Mouse (Mus musculus): ENCODE data around the gene Ccdc85b. TPM values are rescaled to one million over a fixed set of nuclear protein-coding genes. Genes with fewer than 3 reads are reported as not detected.
A peak's percentile ranks its signal among the peaks of the same experiment; 100 is the strongest.

Gene Ccdc85b
- polyA plus RNA-seq, 1 experiment from 2014 or later: 7.5 TPM

DNA sequence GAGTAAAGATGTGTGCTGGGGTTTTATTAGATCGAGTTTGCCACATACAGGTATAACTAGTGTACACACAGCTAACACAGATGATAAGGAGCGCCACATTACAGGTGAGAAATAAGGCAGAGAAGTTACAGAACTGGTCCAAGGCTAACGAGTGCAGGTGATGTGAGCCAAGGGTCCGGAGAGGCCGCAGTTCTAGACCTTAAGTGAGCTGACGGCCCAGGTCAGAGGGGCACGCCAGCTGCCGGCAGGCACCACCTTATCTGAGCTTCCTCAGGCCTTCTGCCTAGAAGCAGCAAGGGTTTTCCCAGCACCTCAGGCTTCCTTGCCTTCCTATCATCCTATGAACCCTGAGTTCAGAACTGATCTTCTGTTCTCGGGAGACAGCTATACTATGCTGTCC, 38.1 kb downstream of the Ccdc85b start:
- peaks cover 7% of the 10 kb centered on the region for H3K4me1 ChIP-seq (ENCODE audit: control insufficient read depth, insufficient read depth, low read length)
- no peak overlapping the region for H3K4me2 ChIP-seq (ENCODE audit: low read depth, low read length)
- H3K27ac ChIP-seq (replicated peaks; ENCODE audit: low read depth, low read length): no peak overlapping the region
- no peaks in the 10 kb centered on the region for H3K27me3 ChIP-seq (ENCODE audit: control insufficient read depth, insufficient read depth, low read length)
- no peak for DNase-seq (ENCODE audit: low spot score)
- H3K36me3 ChIP-seq (replicated peaks; ENCODE audit: control insufficient read depth, insufficient read depth, low read depth, low read length): peaks cover 2% of the 10 kb centered on the region
- no peaks in the 10 kb centered on the region for H3K9me3 ChIP-seq (replicated peaks; ENCODE audit: control insufficient read depth, low read length)
- H3K9ac ChIP-seq (replicated peaks; ENCODE audit: low read length): no peak overlapping the region
- 94% methylated on average over 9 of the region's 9 CpGs for WGBS
- H3K4me3 ChIP-seq (ENCODE audit: low read depth, low read length): no peak overlapping the region
- ATAC-seq (replicated peaks; ENCODE audit: insufficient number of reproducible peaks, low FRiP score, low TSS enrichment, low read depth): no peak

DNA sequence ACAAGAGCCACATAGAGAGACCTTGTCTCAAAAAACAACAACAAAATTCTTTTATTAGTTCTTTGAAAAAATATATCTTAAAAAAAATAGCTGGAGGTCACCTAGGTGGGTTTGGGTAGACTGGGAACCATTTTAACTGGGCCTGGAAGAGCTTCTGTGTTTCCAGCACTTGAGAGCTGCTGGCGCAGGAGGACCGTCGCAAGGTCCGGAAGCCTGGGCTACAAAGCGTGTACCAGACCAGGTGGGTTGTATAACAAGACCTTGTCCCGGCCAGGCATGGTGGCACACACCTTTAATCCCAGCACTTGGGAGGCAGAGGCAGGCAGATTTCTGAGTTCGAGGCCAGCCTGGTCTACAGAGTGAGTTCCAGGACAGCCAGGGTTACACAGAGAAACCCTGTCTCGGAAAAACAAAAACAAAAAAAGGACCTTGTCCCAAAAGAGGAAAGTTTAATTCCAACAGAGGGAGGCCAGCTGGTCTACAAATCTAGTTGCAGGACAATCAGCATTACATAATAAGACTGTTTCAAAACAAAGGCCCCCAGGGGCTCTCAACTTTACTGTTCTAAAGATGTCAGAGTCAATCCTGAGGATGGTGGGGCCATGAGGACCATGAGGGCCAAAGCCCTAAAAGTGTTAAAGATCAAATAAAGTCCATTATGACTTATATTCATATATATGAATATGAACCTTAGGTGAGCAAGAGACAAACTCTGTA, 38.8 kb downstream of the Ccdc85b start:
- no peak for ATAC-seq (replicated peaks; ENCODE audit: insufficient number of reproducible peaks, low FRiP score, low TSS enrichment, low read depth)
- 92% methylated on average over 8 of the region's 8 CpGs for WGBS
- no peak for DNase-seq (ENCODE audit: low spot score)
- Histone ChIP-seq H3K9me3 (replicated peaks; ENCODE audit: control insufficient read depth, low read length) (no peaks in the 10 kb centered on the region), H3K36me3 (replicated peaks; ENCODE audit: control insufficient read depth, insufficient read depth, low read depth, low read length) (peaks cover 2% of the 10 kb centered on the region), H3K4me2 (ENCODE audit: low read depth, low read length) (no peak overlapping the region), H3K27me3 (ENCODE audit: control insufficient read depth, insufficient read depth, low read length) (no peaks in the 10 kb centered on the region), H3K27ac (replicated peaks; ENCODE audit: low read depth, low read length) (no peak overlapping the region), H3K4me3 (ENCODE audit: low read depth, low read length) (no peak overlapping the region), H3K9ac (replicated peaks; ENCODE audit: low read length) (no peak overlapping the region), H3K4me1 (ENCODE audit: control insufficient read depth, insufficient read depth, low read length) (peaks cover 7% of the 10 kb centered on the region)

DNA sequence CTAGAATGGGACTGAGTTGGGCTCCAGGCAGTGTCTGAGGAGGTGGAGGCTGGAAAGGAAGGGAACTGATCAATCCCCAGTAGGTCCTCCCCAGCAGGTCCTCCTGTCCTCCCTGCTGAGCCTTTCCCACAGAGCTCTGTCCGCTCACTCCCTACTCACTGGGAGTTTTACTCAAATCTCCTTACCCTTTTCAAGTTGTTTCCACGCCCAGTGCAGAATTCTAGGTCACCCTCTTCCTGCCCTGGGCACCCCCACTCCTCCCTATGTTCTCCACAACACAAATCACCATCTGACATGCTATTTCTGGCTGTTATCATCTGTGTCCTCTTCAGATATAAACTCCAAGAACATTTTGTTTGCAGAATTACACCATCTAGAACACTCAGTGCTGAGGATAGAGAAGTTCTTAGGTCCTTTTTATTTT, 43.1 kb downstream of the Ccdc85b start:
- Histone ChIP-seq H3K27ac (replicated peaks; ENCODE audit: low read depth, low read length) (no peak overlapping the region), H3K27me3 (ENCODE audit: control insufficient read depth, insufficient read depth, low read length) (no peaks in the 10 kb centered on the region), H3K9me3 (replicated peaks; ENCODE audit: control insufficient read depth, low read length) (no peaks in the 10 kb centered on the region), H3K36me3 (replicated peaks; ENCODE audit: control insufficient read depth, insufficient read depth, low read depth, low read length) (no peaks in the 10 kb centered on the region), H3K4me3 (ENCODE audit: low read depth, low read length) (no peak overlapping the region), H3K9ac (replicated peaks; ENCODE audit: low read length) (no peak overlapping the region), H3K4me1 (ENCODE audit: control insufficient read depth, insufficient read depth, low read length) (no peaks in the 10 kb centered on the region), H3K4me2 (ENCODE audit: low read depth, low read length) (no peak overlapping the region)
- no peak for DNase-seq (ENCODE audit: low spot score)
- WGBS: 55% methylated on average over 2 of the region's 2 CpGs
- no peak for ATAC-seq (replicated peaks; ENCODE audit: insufficient number of reproducible peaks, low FRiP score, low TSS enrichment, low read depth)

DNA sequence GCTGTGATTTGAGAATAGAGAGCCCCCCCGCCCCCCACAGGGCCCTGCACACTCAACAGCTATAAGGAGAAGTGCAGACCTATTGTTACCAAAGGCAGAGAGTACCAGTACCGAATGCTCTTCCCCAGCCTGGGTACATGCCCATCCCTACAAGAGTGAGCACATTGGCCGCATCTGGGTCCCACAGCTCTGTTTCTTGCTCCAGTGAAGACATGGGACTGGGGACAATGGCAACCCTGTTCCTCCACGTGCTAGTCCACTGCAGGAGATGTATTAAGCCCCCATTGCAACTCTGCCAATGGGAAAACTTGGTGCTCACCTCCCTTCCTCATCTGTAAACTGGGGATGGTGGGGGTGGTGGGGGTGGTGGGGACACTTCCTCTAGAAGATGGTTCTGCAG, 43.9 kb downstream of the Ccdc85b start:
- Histone ChIP-seq H3K36me3 (replicated peaks; ENCODE audit: control insufficient read depth, insufficient read depth, low read depth, low read length) (no peaks in the 10 kb centered on the region), H3K27ac (replicated peaks; ENCODE audit: low read depth, low read length) (no peak overlapping the region), H3K4me3 (ENCODE audit: low read depth, low read length) (no peak overlapping the region), H3K4me2 (ENCODE audit: low read depth, low read length) (no peak overlapping the region), H3K9me3 (replicated peaks; ENCODE audit: control insufficient read depth, low read length) (no peaks in the 10 kb centered on the region), H3K27me3 (ENCODE audit: control insufficient read depth, insufficient read depth, low read length) (no peaks in the 10 kb centered on the region), H3K4me1 (ENCODE audit: control insufficient read depth, insufficient read depth, low read length) (no peaks in the 10 kb centered on the region), H3K9ac (replicated peaks; ENCODE audit: low read length) (no peak overlapping the region)
- WGBS: 80% methylated on average over 4 of the region's 4 CpGs
- no peak for DNase-seq (ENCODE audit: low spot score)
- ATAC-seq (replicated peaks; ENCODE audit: insufficient number of reproducible peaks, low FRiP score, low TSS enrichment, low read depth): no peak

DNA sequence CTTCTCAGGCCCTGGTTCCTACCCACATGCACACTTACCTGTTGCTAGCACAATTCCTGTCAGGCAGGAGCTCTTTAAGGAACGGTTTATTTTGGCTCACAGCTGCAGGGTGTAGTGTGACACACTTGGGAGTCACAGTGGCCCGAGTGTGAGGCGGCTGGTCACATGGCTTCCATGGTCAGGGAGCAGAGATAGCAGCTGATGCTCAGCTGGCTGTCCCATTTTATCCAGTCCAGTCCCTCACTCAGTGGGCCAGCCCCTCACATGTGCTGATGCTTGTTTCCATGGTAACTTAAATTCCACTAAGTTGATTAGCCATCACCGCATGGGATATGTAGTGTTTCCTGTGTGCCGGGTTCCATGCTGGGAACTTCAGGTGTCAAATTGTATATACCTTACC, 45.7 kb downstream of the Ccdc85b start:
- no peaks in the 10 kb centered on the region for H3K9me3 ChIP-seq (replicated peaks; ENCODE audit: control insufficient read depth, low read length)
- H3K4me1 ChIP-seq (ENCODE audit: control insufficient read depth, insufficient read depth, low read length): no peaks in the 10 kb centered on the region
- DNase-seq (ENCODE audit: low spot score) (no peak), ATAC-seq (replicated peaks; ENCODE audit: insufficient number of reproducible peaks, low FRiP score, low TSS enrichment, low read depth) (no peak)
- H3K27ac ChIP-seq (replicated peaks; ENCODE audit: low read depth, low read length): no peak overlapping the region
- no peak overlapping the region for H3K4me3 ChIP-seq (ENCODE audit: low read depth, low read length)
- H3K4me2 ChIP-seq (ENCODE audit: low read depth, low read length): no peak overlapping the region
- WGBS: 58% methylated on average over 5 of the region's 5 CpGs
- no peaks in the 10 kb centered on the region for H3K27me3 ChIP-seq (ENCODE audit: control insufficient read depth, insufficient read depth, low read length)
- no peak overlapping the region for H3K9ac ChIP-seq (replicated peaks; ENCODE audit: low read length)
- H3K36me3 ChIP-seq (replicated peaks; ENCODE audit: control insufficient read depth, insufficient read depth, low read depth, low read length): no peaks in the 10 kb centered on the region

DNA sequence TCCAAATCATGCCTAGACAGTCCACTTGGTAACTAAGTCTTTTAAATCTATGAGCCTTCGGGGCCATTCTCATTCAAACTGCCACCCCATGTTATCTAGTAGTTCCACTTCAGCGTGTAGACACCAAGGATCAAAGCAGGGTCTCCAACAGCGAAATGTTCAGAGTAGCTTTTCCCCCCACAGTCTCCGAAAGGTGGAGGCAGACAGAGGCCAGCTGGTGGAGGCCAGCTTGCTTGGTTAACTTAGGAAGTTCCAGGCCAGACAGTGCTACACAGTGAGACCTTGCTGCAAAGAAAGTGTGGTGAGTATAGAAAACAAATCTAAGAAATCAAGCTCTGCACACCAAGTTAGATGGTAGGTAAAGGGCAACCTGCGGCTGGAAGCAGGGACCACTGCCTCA, 47.1 kb downstream of the Ccdc85b start:
- WGBS: 84% methylated on average over 5 of the region's 5 CpGs
- ATAC-seq (replicated peaks; ENCODE audit: insufficient number of reproducible peaks, low FRiP score, low TSS enrichment, low read depth): no peak
- no peaks in the 10 kb centered on the region for H3K27me3 ChIP-seq (ENCODE audit: control insufficient read depth, insufficient read depth, low read length)

DNA sequence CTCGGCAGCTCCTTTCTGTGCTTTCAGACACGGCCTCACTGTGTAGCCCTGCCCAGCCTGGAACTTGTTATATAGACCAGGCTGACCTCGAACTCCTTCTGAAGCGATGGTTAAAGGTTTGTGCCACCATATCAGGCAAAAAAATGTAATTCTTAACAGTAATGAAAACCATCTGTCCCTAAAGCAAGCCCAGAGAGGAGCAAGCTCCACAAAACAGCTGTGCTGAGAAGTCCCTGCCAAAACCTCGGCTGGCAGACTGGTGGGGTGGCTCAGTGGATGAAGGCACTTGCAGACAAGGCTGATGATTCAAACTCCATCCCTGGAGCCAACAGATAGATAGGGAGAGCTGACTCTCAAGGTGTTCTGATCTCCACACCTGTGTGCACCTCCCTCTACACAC, 48.6 kb downstream of the Ccdc85b start:
- no peak for ATAC-seq (replicated peaks; ENCODE audit: insufficient number of reproducible peaks, low FRiP score, low TSS enrichment, low read depth)
- no peaks in the 10 kb centered on the region for H3K9me3 ChIP-seq (replicated peaks; ENCODE audit: control insufficient read depth, low read length)
- H3K4me2 ChIP-seq (ENCODE audit: low read depth, low read length): no peak overlapping the region
- no peak overlapping the region for H3K9ac ChIP-seq (replicated peaks; ENCODE audit: low read length)
- no peaks in the 10 kb centered on the region for H3K4me1 ChIP-seq (ENCODE audit: control insufficient read depth, insufficient read depth, low read length)
- H3K27ac ChIP-seq (replicated peaks; ENCODE audit: low read depth, low read length): no peak overlapping the region
- WGBS: 54% methylated on average over 5 of the region's 5 CpGs
- H3K36me3 ChIP-seq (replicated peaks; ENCODE audit: control insufficient read depth, insufficient read depth, low read depth, low read length): no peaks in the 10 kb centered on the region
- peak; percentile 44 for DNase-seq (ENCODE audit: low spot score)
- no peak overlapping the region for H3K4me3 ChIP-seq (ENCODE audit: low read depth, low read length)
- H3K27me3 ChIP-seq (ENCODE audit: control insufficient read depth, insufficient read depth, low read length): no peaks in the 10 kb centered on the region

More for the DNA sequence above, 47.1 kb downstream of the Ccdc85b start:
- no peaks in the 10 kb centered on the region for H3K9me3 ChIP-seq (replicated peaks; ENCODE audit: control insufficient read depth, low read length)
- H3K36me3 ChIP-seq (replicated peaks; ENCODE audit: control insufficient read depth, insufficient read depth, low read depth, low read length): no peaks in the 10 kb centered on the region
- DNase-seq (ENCODE audit: low spot score): no peak
- H3K4me3 ChIP-seq (ENCODE audit: low read depth, low read length): no peak overlapping the region
- H3K9ac ChIP-seq (replicated peaks; ENCODE audit: low read length): no peak overlapping the region
- no peaks in the 10 kb centered on the region for H3K4me1 ChIP-seq (ENCODE audit: control insufficient read depth, insufficient read depth, low read length)
- H3K4me2 ChIP-seq (ENCODE audit: low read depth, low read length): no peak overlapping the region
- H3K27ac ChIP-seq (replicated peaks; ENCODE audit: low read depth, low read length): no peak overlapping the region

DNA sequence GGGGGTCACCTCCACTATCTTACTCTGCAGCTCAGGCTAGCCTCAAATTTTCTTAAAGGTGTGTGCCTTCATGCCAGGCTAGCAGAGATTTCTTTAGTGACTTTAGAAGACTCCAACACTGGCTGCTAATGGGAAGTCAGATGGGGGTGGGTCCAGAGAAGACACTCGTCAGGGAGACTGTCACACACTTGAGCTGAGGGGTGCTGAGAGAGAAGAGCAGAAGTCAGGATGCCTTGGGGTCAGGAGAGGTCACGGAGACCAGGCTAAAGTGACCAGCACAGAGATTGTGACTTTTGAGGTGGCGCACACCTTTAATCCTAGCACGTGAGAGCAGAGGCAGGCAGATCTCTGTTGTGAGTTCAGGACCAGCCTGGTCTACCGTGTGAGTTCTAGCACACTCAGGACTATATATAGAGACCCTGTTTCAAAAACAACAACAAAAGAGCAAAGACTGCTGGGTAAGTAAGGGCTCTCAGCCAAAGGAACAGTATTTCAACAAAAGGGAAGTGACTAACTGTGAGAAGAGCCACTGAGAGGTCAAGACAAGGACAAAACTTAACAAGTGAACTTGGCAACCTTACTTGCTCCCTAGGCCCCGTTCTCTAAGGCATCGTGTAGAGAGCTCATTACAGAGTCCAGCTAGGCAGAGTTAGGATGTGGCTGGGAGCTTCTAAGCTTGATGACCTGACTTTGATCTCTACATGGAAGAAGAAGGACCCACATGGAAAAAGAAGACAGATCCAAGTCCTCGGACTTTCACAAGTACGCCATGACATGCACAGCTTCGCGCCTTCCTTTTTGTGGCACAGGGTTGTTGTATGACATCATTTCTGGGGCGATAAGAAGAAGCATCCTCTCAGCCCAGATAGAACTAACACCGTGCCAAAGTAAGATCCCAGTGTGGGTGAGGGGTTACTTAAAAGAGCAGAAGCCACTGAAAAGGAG, 49.4 kb downstream of the Ccdc85b start:
- peak overlapping the region; percentile 73; the same call in 1 of the 2 replicates for H3K4me2 ChIP-seq (ENCODE audit: low read depth, low read length)

More for the DNA sequence above, 49.4 kb downstream of the Ccdc85b start:
- Histone ChIP-seq H3K4me3 (ENCODE audit: low read depth, low read length) (no peak overlapping the region), H3K9me3 (replicated peaks; ENCODE audit: control insufficient read depth, low read length) (no peaks in the 10 kb centered on the region), H3K36me3 (replicated peaks; ENCODE audit: control insufficient read depth, insufficient read depth, low read depth, low read length) (no peaks in the 10 kb centered on the region), H3K27me3 (ENCODE audit: control insufficient read depth, insufficient read depth, low read length) (no peaks in the 10 kb centered on the region), H3K9ac (replicated peaks; ENCODE audit: low read length) (no peak overlapping the region), H3K4me1 (ENCODE audit: control insufficient read depth, insufficient read depth, low read length) (no peaks in the 10 kb centered on the region), H3K27ac (replicated peaks; ENCODE audit: low read depth, low read length) (no peak overlapping the region)
- WGBS: 91% methylated on average over 13 of the region's 13 CpGs
- DNase-seq (ENCODE audit: low spot score) (no peak), ATAC-seq (replicated peaks; ENCODE audit: insufficient number of reproducible peaks, low FRiP score, low TSS enrichment, low read depth) (no peak)

Data from embryonic facial prominence, embryonic 11.5 days (tissue).